ENCODE assay signal across 16 mouse cellular contexts in genomic region chr16:35457011-35457419, GRCm38 (mm10). TPM values are rescaled to one million over a fixed set of nuclear protein-coding genes. Genes with fewer than 3 reads are reported as not detected.
DNase-seq lines count a peak whose midpoint lies in the region; ATAC-seq and TF ChIP-seq lines count a peak whose summit lies in the region.
"Had no signal": no experiment of that assay in that cellular context is flagged by ENCODE, and none has a peak within 500 bp of the region (broad histone marks: within the 10 kb centered on the region; RNA-seq: fewer than 3 reads in every experiment).

No protein-coding gene starts in this region.

- no peak overlapping the region for H3K4me3 ChIP-seq in gastrocnemius, adult 2 months
- H3K4me3 ChIP-seq: embryonic facial prominence, embryonic 10.5 days; limb, embryonic 15.5 days; lung, embryonic 15.5 days; midbrain, embryonic 15.5 days had no signal

- intact Hi-C loops in gastrocnemius, adult 2 months (cut with DNase I) = no loop called here

- peak; percentile 79 for ATAC-seq in frontal cortex, adult (ENCODE audit: low TSS enrichment)
- ATAC-seq: forebrain, embryonic 14.5 days; midbrain, embryonic 15.5 days had no signal

- TF ChIP-seq CTCF in gastrocnemius, adult 2 months (IDR thresholded peaks at IDR 0.05) = no peak

- DNase-seq in frontal cortex, postnatal 14 days (ENCODE audit: low spot score in 2 of 2) = no peak
- peak; percentile 52 for DNase-seq in layer of hippocampus, adult 11-12 months (ENCODE audit: low spot score)
- no peak for DNase-seq in layer of hippocampus, postnatal 25 days (ENCODE audit: extremely low spot score in 1 of 2, low spot score in 1 of 2)
- peak; percentile 73 to 77 for DNase-seq in cerebellum, adult 18-20 months
- peak; percentile 69 to 77 for DNase-seq in cerebellum, postnatal 36 days
- no peak for DNase-seq in testis, postnatal 10 days (ENCODE audit: low spot score)
- DNase-seq in gastrocnemius, adult 2 months = no peak
- DNase-seq: heart, adult 18-20 months; thymus, adult 2 months had no signal

- H3K27ac ChIP-seq in gastrocnemius, adult 2 months = no peak overlapping the region
- H3K27ac ChIP-seq: embryonic facial prominence, embryonic 10.5 days; limb, embryonic 15.5 days; lung, embryonic 15.5 days; midbrain, embryonic 15.5 days had no signal

RNA-seq across cellular contexts. Expression of gene Pdia5, which starts 33.7 kb away (rescaled TPM):
- total RNA-seq in layer of hippocampus, postnatal 25 days (2021) = 1 to 10 TPM; 3.4 to 3.7 TPM
- total RNA-seq in gastrocnemius, adult 2 months (2021) = 1 to 10 TPM; 1.2 to 2.5 TPM
- total RNA-seq: MEL had no signal

Comparison
In these comparisons a context has a peak if more than half of its experiments do, and no peak if none do; other contexts are left out.
1. DNase-seq: peak in layer of hippocampus, adult 11-12 months (single experiment), cerebellum, adult 18-20 months (2 of 2) and cerebellum, postnatal 36 days (2 of 2); none in frontal cortex, postnatal 14 days (0 of 2), layer of hippocampus, postnatal 25 days (0 of 2), testis, postnatal 10 days (single experiment) and gastrocnemius, adult 2 months (single experiment).